Mouse (Mus musculus): ENCODE data around the gene Pcf11. TPM values are rescaled to one million over a fixed set of nuclear protein-coding genes. Genes with fewer than 3 reads are reported as not detected.

The Pcf11 gene
- polyA plus RNA-seq (2012; rRNA removed), result 14.7 and 17.1 TPM in 2 replicates

GRCm38 (mm10) chr7:92669507-92670471, at the start of gene Pcf11:
Gene Pcf11, minus strand, starts transcription at chr7:92669934.
- Histone ChIP-seq H3K4me3 (replicated peaks; ENCODE audit: extremely low read depth, low read depth, low read length) (peak within 1 kb of the TSS; percentile 98), H3K4me1 (ENCODE audit: control insufficient read depth, insufficient read depth, low read length) (peaks cover 6% of the 10 kb centered on the region)
- no peak for TF ChIP-seq CTCF (IDR thresholded peaks at IDR 0.05; ENCODE audit: insufficient read depth, low read length)
- TF ChIP-seq POLR2A (IDR thresholded peaks at IDR 0.05; ENCODE audit: borderline replicate concordance, extremely low read depth, low read depth, low read length), result peak; percentile 94
- WGBS, result under 1% methylated on average over 88 of the region's 88 CpGs
- peak; percentile 94 for DNase-seq

- 87% methylated on average over 1 of the region's 1 CpGs for WGBS
- TF ChIP-seq POLR2A (IDR thresholded peaks at IDR 0.05; ENCODE audit: borderline replicate concordance, extremely low read depth, low read depth, low read length) (no peak), CTCF (IDR thresholded peaks at IDR 0.05; ENCODE audit: insufficient read depth, low read length) (no peak)
- H3K4me3 ChIP-seq (replicated peaks; ENCODE audit: extremely low read depth, low read depth, low read length), result no peak overlapping the region
- no peaks in the 10 kb centered on the region for H3K4me1 ChIP-seq (ENCODE audit: control insufficient read depth, insufficient read depth, low read length)
- DNase-seq, result no peak
These were observed 45.3 kb upstream of the Pcf11 start for GRCm38 (mm10) chr7:92715055-92715454.

GRCm38 (mm10) chr7:92711593-92711992, 41.9 kb upstream of the Pcf11 start:
- DNase-seq, result no peak
- Histone ChIP-seq H3K4me3 (replicated peaks; ENCODE audit: extremely low read depth, low read depth, low read length) (no peak overlapping the region), H3K4me1 (ENCODE audit: control insufficient read depth, insufficient read depth, low read length) (no peaks in the 10 kb centered on the region)
- 66% methylated on average over 3 of the region's 3 CpGs for WGBS
- TF ChIP-seq POLR2A (IDR thresholded peaks at IDR 0.05; ENCODE audit: borderline replicate concordance, extremely low read depth, low read depth, low read length) (no peak), CTCF (IDR thresholded peaks at IDR 0.05; ENCODE audit: insufficient read depth, low read length) (no peak)

- DNase-seq, result no peak
- no peak for TF ChIP-seq POLR2A (IDR thresholded peaks at IDR 0.05; ENCODE audit: borderline replicate concordance, extremely low read depth, low read depth, low read length)
- no peak for TF ChIP-seq CTCF (IDR thresholded peaks at IDR 0.05; ENCODE audit: insufficient read depth, low read length)
- WGBS, result 41% methylated on average over 2 of the region's 2 CpGs
- H3K4me1 ChIP-seq (ENCODE audit: control insufficient read depth, insufficient read depth, low read length), result no peaks in the 10 kb centered on the region
- H3K4me3 ChIP-seq (replicated peaks; ENCODE audit: extremely low read depth, low read depth, low read length), result no peak overlapping the region
These were observed 39.8 kb upstream of the Pcf11 start for GRCm38 (mm10) chr7:92709573-92709972.

- no peaks in the 10 kb centered on the region for H3K4me1 ChIP-seq (ENCODE audit: control insufficient read depth, insufficient read depth, low read length)
- H3K4me3 ChIP-seq (replicated peaks; ENCODE audit: extremely low read depth, low read depth, low read length), result no peak overlapping the region
- TF ChIP-seq CTCF (IDR thresholded peaks at IDR 0.05; ENCODE audit: insufficient read depth, low read length) (no peak), POLR2A (IDR thresholded peaks at IDR 0.05; ENCODE audit: borderline replicate concordance, extremely low read depth, low read depth, low read length) (no peak)
- 61% methylated on average over 12 of the region's 12 CpGs for WGBS
- DNase-seq, result no peak
These were observed 37.0 kb upstream of the Pcf11 start for GRCm38 (mm10) chr7:92706711-92707110.

- 62% methylated on average over 2 of the region's 2 CpGs for WGBS
- DNase-seq, result no peak
- H3K4me3 ChIP-seq (replicated peaks; ENCODE audit: extremely low read depth, low read depth, low read length), result no peak overlapping the region
- no peaks in the 10 kb centered on the region for H3K4me1 ChIP-seq (ENCODE audit: control insufficient read depth, insufficient read depth, low read length)
- TF ChIP-seq CTCF (IDR thresholded peaks at IDR 0.05; ENCODE audit: insufficient read depth, low read length), result no peak
- no peak for TF ChIP-seq POLR2A (IDR thresholded peaks at IDR 0.05; ENCODE audit: borderline replicate concordance, extremely low read depth, low read depth, low read length)
These were observed 35.8 kb upstream of the Pcf11 start for GRCm38 (mm10) chr7:92705534-92705933.

GRCm38 (mm10) chr7:92703661-92704060, 33.9 kb upstream of the Pcf11 start:
- TF ChIP-seq CTCF (IDR thresholded peaks at IDR 0.05; ENCODE audit: insufficient read depth, low read length) (no peak), POLR2A (IDR thresholded peaks at IDR 0.05; ENCODE audit: borderline replicate concordance, extremely low read depth, low read depth, low read length) (no peak)
- DNase-seq, result no peak
- no peak overlapping the region for H3K4me3 ChIP-seq (replicated peaks; ENCODE audit: extremely low read depth, low read depth, low read length)
- WGBS, result 60% methylated on average over 1 of the region's 1 CpGs
- H3K4me1 ChIP-seq (ENCODE audit: control insufficient read depth, insufficient read depth, low read length), result no peaks in the 10 kb centered on the region

- no peak for DNase-seq
- WGBS, result 53% methylated on average over 5 of the region's 5 CpGs
- H3K4me3 ChIP-seq (replicated peaks; ENCODE audit: extremely low read depth, low read depth, low read length), result no peak overlapping the region
- no peaks in the 10 kb centered on the region for H3K4me1 ChIP-seq (ENCODE audit: control insufficient read depth, insufficient read depth, low read length)
- no peak for TF ChIP-seq POLR2A (IDR thresholded peaks at IDR 0.05; ENCODE audit: borderline replicate concordance, extremely low read depth, low read depth, low read length)
- no peak for TF ChIP-seq CTCF (IDR thresholded peaks at IDR 0.05; ENCODE audit: insufficient read depth, low read length)
These were observed 29.0 kb upstream of the Pcf11 start for GRCm38 (mm10) chr7:92698770-92699169.

- no peak for DNase-seq
- H3K4me3 ChIP-seq (replicated peaks; ENCODE audit: extremely low read depth, low read depth, low read length), result no peak overlapping the region
- H3K4me1 ChIP-seq (ENCODE audit: control insufficient read depth, insufficient read depth, low read length), result no peaks in the 10 kb centered on the region
- 73% methylated on average over 3 of the region's 3 CpGs for WGBS
- TF ChIP-seq POLR2A (IDR thresholded peaks at IDR 0.05; ENCODE audit: borderline replicate concordance, extremely low read depth, low read depth, low read length) (no peak), CTCF (IDR thresholded peaks at IDR 0.05; ENCODE audit: insufficient read depth, low read length) (no peak)
These were observed 26.7 kb upstream of the Pcf11 start for GRCm38 (mm10) chr7:92696395-92696794.

- Histone ChIP-seq H3K4me1 (ENCODE audit: control insufficient read depth, insufficient read depth, low read length) (no peaks in the 10 kb centered on the region), H3K4me3 (replicated peaks; ENCODE audit: extremely low read depth, low read depth, low read length) (no peak overlapping the region)
- DNase-seq, result no peak
- TF ChIP-seq POLR2A (IDR thresholded peaks at IDR 0.05; ENCODE audit: borderline replicate concordance, extremely low read depth, low read depth, low read length) (no peak), CTCF (IDR thresholded peaks at IDR 0.05; ENCODE audit: insufficient read depth, low read length) (no peak)
- 73% methylated on average over 2 of the region's 2 CpGs for WGBS
These were observed 19.4 kb upstream of the Pcf11 start for GRCm38 (mm10) chr7:92689101-92689500.
